Mouse (Mus musculus) splenic B cell, adult 2 months (primary cell): Measurements from ENCODE around the gene Tom1l1.

Experiments used
- DNase-seq: peaks from one replicate; pipeline ENCODE4 v3.0.0-alpha.2; 2011; ENCODE audit warnings: low read depth, low spot score
- H3K27me3 ChIP-seq: 2 replicates; pipeline ENCODE4 v1.6.1; 2012; ENCODE audit warnings: mild to moderate bottlenecking, low read length, moderate library complexity, mixed read lengths; ENCODE audit not compliant: control insufficient read depth, poor library complexity, insufficient read depth, severe bottlenecking
- H3K36me3 ChIP-seq: 2 replicates; pipeline ENCODE4 v1.6.1; 2012; ENCODE audit warnings: mild to moderate bottlenecking, low read length, moderate library complexity, mixed read lengths; ENCODE audit not compliant: control insufficient read depth, poor library complexity, insufficient read depth, severe bottlenecking

Tom1l1 gene

DNA sequence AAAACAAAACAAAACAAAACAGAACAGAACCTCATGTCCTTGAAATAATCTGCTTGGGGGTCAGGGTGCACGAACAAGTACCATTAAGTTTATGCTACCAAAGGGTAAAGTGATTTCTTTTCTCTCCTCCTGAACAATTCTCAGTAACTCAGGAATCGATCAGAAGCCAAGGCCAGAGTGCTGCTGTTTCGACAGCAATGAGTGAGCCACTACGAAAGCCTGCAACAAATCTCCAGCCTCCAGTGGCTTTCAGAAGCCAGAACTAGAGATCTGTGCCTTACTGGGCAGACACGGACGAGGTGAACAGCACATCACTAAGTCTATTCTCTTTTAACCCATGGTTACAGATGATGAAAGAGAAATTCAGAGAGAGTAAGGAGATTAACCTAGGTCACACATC, 3.0 kb downstream of the Tom1l1 start:
- Histone ChIP-seq H3K36me3 (no peaks in the 10 kb centered on the region), H3K27me3 (no peaks in the 10 kb centered on the region)
- no peak for DNase-seq

DNA sequence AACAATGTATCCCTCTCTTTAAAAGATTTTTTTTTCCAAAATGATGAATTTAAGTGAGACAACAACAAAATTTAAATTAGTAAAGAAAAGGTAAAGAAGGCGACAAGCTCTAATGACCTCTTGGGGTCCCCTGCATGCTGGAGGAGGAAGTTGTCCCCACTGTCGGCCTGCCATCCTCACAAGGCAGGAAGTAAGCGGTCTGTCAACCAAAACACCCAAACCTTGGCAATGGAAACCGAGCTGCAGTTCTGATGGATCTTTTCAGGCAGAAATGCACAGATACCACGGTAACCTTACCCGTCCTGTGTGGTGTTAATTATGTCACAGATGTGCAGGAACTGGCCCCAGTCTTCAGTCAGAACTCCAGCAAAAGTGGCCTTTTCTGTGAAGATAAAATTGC, 3.4 kb downstream of the Tom1l1 start:
- DNase-seq = no peak
- Histone ChIP-seq H3K27me3 (no peaks in the 10 kb centered on the region), H3K36me3 (no peaks in the 10 kb centered on the region)

DNA sequence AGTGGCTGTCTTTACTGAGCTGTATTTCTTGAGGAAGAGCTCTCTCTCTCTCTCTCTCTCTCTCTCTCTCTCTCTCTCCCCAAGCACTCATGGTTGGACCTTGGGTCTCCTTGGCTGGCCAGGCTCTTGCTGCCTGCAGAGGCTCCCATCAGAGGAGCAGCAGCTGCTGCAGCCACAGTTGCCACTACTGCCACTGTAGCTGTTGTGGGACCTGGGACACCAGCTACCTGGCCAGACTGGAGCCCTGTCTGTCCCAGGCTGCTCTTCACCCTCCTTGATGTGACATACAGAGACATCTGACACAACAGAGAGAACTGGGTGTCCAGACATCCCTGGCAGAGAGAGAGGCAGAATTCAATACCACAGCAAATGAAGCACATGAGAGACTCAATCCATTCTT, 7.0 kb downstream of the Tom1l1 start:
- no peaks in the 10 kb centered on the region for H3K36me3 ChIP-seq
- no peak for DNase-seq
- no peaks in the 10 kb centered on the region for H3K27me3 ChIP-seq

DNA sequence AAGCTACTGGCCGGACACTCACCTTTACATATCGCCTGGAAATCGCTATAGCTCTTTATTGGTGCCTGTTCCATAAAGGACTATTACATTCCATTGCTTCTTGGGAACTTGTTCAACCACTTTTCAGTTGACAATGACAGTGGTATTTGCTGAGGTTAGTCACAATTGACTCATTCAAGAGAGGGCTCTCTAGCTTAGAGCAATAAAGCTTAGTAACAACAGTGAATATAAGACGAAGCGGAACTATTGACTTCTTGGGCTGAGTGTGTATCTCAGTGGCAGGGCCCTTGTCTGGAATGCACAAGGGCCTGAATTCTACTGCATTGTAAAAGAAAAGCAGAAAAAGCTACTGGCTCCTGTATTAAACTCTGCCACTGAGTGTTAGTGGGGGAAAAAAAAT, 9.6 kb downstream of the Tom1l1 start:
- DNase-seq = no peak
- H3K36me3 ChIP-seq = no peaks in the 10 kb centered on the region
- no peaks in the 10 kb centered on the region for H3K27me3 ChIP-seq

DNA sequence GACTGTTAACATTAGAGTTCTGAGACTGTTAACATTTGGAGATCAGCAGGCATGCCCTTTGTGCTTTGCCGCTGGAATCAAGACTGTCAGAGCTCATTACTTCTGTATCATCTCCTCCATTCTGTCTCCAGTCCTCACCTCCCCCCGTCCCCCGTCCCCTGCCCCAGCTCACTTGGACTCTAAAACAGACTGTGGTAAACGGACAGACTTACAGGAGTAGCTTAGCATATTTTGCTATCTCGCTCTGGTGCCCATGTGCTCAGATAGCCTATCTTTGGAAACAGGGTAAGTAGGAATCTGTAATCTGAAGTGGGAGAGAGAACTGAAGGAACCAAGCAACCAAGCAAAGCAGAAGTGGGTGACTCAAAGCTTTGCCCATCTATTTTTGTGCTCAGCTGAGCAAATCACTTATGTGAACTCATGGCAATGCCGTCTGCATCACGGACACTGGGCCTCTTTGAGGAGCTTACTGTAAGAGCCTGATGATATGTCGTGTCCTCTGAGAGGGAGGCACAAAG, 10.3 kb downstream of the Tom1l1 start:
- no peaks in the 10 kb centered on the region for H3K27me3 ChIP-seq
- no peaks in the 10 kb centered on the region for H3K36me3 ChIP-seq
- no peak for DNase-seq

DNA sequence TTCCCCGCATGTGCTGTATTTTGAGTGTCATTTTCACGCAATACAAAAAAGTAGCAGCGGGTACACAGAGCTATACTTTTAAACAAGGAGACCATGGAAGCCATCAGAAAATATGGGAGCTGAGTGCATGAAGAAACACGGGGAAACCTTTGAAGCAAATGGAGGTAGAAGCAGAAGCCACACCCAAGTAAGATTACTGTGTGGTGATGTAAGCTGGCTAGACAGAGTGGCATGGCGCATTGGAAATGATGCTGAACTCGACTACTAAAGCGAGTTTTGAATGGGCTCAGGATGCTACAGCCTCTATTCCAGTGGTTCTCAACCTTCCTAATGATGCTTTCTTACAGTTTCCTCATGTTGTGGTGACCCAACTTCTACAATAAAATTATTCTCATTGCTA, 11.1 kb downstream of the Tom1l1 start:
- DNase-seq = no peak
- no peaks in the 10 kb centered on the region for H3K27me3 ChIP-seq
- no peaks in the 10 kb centered on the region for H3K36me3 ChIP-seq

DNA sequence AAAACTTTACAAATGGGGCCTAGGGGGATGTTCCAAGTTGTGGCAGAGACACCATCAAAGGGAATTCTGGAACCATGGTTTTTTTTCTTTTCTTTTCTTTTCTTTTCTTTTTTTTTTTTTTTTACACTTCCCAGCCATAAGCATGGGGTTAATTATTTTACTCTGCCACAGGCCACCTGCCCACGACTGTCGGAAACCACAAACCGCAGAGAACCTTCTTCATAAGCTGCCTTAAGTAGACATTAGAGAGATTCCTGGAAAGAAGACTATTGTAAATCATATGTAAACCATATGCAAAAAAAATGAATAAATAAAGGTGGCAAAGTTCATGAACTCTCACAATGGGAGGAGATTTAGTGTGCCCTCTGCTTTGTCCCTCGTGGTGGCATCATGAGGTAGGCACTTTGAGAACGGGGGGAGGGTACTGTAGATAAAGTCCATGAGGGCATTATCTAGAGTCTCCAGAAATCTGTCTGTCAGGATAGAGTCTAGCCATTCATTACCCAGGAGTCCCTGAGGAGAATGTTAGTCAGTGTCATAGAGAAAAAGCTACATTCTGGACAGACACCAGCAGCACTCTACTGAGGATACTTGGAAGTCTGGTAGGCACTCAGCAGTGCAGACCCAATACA, 12.6 kb downstream of the Tom1l1 start:
- DNase-seq = no peak
- Histone ChIP-seq H3K36me3 (no peaks in the 10 kb centered on the region), H3K27me3 (no peaks in the 10 kb centered on the region)

DNA sequence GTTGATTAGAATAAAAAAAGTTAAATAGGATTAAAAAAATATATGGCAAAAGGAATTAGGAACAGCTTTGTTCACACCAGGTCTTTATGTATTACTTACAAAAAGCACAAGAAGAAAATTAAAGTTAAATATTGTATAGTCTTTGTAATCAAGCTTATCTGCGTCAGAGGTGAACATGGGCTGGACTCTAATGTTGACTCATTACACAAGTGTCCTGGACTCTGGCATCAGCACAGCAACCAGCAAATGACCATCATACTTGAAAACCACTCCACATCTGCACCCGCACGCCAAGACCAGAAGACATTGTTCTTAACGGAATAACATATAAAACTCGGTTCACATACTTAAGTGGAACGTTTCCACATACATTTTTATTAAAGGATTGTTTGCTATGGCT, 20.8 kb downstream of the Tom1l1 start:
- Histone ChIP-seq H3K27me3 (no peaks in the 10 kb centered on the region; the same call in 1 of the 2 replicates), H3K36me3 (no peaks in the 10 kb centered on the region)
- DNase-seq = no peak

DNA sequence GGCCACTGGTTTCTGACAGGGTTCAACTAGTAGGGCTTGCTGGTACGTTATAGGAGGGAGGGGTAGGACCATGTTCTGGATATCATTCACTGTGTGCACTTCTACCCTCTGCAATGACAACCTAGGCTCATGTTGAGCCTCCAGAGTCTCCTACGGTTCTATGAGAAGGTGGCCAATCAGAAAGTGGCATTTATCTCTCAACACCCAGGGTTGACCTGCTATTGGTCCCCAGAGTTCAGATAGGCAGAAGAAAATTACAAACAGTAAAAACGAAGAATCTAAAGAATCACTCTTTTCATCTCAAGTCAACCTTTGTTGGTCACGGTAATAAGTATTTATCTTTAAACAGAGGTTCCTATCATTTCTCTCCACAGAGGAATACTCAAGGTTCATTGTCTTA, 21.2 kb downstream of the Tom1l1 start:
- H3K27me3 ChIP-seq = no peaks in the 10 kb centered on the region; the same call in 1 of the 2 replicates
- H3K36me3 ChIP-seq = no peaks in the 10 kb centered on the region
- no peak for DNase-seq

DNA sequence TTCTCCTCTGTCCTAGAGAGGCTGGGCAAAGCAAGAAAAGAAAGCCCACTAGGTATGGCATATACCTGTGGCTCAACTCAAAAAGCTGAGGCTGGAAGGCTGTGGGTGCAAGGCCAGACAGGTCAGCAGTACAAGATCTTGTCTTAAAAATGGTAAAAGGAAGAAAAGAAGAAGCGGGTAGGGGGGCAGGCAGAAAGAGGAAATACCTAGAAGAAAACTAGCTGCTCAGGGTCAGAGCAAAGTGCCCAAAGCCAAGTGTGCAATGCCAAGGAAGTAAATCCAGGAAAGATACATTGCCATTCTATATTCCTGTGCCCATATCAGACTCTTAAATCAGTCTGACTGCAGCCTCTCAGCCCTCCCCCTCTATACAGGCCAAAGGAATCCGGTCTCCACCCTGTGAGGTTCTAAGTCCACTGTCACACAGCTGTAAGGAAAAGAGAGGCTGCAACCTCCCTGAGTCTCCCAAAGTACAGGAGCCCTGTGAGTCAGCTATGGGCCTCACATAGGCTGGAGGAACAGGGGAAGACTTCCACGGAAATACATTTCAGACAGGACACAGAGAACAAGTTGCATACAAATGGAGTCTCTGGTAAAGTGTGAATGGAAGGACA, 21.9 kb downstream of the Tom1l1 start:
- no peak for DNase-seq
- no peaks in the 10 kb centered on the region; the same call in 1 of the 2 replicates for H3K27me3 ChIP-seq
- H3K36me3 ChIP-seq = no peaks in the 10 kb centered on the region

DNA sequence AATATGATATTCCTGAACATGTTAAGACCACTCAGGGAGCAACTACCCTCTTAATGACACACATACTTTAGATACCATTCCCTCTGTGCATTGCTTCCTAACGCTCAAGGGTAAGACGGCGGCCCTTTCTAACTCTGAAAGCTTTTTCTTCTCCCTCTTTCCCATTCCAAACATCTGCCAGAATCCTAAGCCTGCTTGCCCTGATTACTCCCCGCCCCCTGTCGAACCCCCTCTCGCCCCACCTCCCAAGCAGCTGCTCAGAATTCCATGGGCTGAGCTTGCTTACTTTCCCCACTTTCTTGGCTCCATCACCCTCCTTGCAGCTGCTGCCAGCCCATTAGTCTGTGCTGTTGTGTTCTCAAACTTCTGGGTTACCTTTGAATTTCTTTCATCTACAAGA, 23.0 kb downstream of the Tom1l1 start:
- no peak for DNase-seq

DNA sequence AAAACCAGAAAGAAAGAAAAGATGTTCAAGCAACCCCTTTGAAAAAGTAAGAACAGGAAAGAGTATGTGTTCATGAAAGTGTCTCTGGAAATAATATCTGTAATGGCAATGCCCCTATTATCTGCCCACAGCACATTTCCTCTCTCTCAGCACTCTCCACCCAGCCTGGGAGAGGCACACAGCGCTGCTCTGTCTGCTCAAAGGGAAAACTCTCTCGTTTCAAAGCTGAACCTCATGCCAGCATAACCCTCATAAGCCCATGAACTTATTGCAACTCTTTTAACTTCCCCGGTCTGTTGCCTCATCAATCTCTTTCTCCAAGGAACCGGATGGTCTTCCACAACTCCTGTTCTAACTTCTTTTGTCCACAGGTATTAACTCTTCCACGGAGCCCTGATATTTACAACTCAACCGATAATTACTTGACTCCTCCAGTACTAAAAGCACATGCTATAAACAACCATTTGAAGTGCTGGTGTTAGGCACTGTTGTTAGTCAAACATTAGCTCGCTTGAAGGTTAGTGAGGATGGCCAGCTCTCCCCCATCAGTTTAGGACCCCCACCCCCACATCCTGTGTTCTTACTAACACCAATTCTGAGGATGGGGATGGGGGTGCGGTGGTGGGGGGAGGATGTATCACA, 23.7 kb downstream of the Tom1l1 start:
- no peaks in the 10 kb centered on the region for H3K36me3 ChIP-seq
- DNase-seq = no peak
- H3K27me3 ChIP-seq = no peaks in the 10 kb centered on the region; the same call in 1 of the 2 replicates

More for the DNA sequence above, 23.0 kb downstream of the Tom1l1 start:
- Histone ChIP-seq H3K27me3 (no peaks in the 10 kb centered on the region; the same call in 1 of the 2 replicates), H3K36me3 (no peaks in the 10 kb centered on the region)

DNA sequence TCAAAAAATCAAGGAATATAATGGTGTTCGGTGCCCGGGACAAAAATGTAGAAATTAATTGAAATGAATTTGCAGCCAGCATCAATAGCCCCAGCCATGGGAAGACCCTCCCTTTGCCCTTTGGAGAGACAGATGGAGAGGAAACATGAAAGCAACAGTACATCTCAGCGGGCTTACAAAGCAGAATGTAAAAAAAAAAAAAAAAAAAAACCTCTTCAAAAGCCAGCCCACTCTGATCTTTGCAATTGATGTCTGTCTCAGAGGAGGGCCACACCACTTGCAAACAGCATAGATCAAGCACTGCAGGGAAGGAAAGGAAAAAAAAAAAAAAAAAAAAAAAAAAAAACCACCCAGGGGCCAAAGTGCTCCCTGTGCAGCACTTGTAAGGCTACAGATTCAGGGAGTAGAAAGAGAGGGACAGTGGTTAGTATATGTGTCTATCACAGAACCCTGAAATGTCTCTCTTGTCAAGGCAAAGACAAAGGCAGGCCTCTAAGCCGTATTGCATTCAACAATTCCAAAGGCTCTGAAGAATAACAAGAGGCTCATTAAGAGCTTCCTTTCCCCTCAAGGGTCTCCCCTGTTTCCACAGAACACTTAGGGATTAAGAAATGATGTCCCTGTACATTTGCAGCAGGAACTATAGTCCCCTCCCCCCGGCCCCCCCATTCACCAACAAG, 24.4 kb downstream of the Tom1l1 start:
- no peaks in the 10 kb centered on the region for H3K36me3 ChIP-seq
- no peak for DNase-seq
- H3K27me3 ChIP-seq = no peaks in the 10 kb centered on the region; the same call in 1 of the 2 replicates

DNA sequence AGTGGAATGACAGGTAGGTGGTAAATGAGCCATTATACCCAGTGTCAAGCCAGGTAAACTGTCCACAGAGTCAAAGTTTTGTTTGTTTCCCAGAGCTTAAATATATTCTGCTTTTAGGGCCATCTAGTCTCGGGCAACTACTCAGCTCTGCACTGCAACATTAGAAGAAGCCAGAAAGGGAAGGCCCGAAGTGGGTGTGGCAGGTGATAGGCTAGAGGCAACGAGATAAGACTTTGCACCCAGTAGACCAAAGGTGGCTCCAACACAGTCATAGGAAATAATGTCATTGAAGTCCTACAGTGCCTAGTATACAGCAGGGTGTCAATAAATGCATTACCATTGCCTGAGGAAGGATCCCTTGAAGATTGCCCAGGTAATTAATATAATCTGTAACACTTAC, 25.1 kb downstream of the Tom1l1 start:
- DNase-seq = no peak
- H3K27me3 ChIP-seq = no peaks in the 10 kb centered on the region; the same call in 1 of the 2 replicates
- H3K36me3 ChIP-seq = no peaks in the 10 kb centered on the region

DNA sequence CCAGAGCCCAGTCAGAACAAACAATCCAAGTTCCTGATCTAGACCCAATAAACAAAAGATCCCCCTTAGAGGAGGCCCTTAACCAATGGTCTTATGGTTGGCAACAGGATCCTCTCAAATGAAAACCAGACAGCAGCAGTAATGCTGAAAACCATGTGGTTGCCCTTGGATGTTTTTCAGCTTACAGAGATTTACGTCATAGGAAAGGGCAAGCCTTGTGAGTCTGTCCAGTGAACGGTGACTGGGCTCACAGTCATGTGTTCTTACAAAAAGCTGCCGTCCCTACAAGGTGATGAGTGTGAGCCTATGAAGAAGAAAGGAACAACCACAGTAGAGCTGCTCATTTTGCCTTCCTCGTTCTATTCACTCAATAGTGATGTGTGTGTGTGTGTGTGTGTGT, 27.5 kb downstream of the Tom1l1 start:
- no peak for DNase-seq
- Histone ChIP-seq H3K36me3 (no peaks in the 10 kb centered on the region), H3K27me3 (no peaks in the 10 kb centered on the region; the same call in 1 of the 2 replicates)
